Mouse (Mus musculus): ENCODE measurements around the gene Hrc. TPM values are rescaled to one million over a fixed set of nuclear protein-coding genes. Genes with fewer than 3 reads are reported as not detected.
A peak's percentile ranks its signal among the peaks of the same experiment; 100 is the strongest.

Gene Hrc
- polyA plus RNA-seq (2014; fragmentation: Nextera tagmentation; extraction: Ambion mirVana), result 0.87 and 1.1 TPM in 2 replicates

GRCm38 (mm10) chr7:45335056-45335455 is at the start of gene Hrc:
Hrc (plus strand) TSS chr7:45335290.
- Histone ChIP-seq H3K27ac (ENCODE audit: low read depth, low read length) (no peak within 1 kb of the TSS), H3K9ac (ENCODE audit: low read length) (no peak within 1 kb of the TSS), H3K27me3 (ENCODE audit: control insufficient read depth, insufficient read depth, low read length) (peaks cover 6% of the 10 kb centered on the region; the same call in 1 of the 2 replicates), H3K36me3 (ENCODE audit: control insufficient read depth, insufficient read depth, low read length) (no peaks in the 10 kb centered on the region; the same call in 1 of the 2 replicates), H3K9me3 (ENCODE audit: control insufficient read depth, low read length) (no peaks in the 10 kb centered on the region), H3K4me3 (ENCODE audit: low read depth, low read length) (no peak within 1 kb of the TSS), H3K4me2 (ENCODE audit: low read depth) (no peak within 1 kb of the TSS), H3K4me1 (ENCODE audit: control insufficient read depth, insufficient read depth, low read length) (peaks cover 18% of the 10 kb centered on the region)
- ATAC-seq (ENCODE audit: insufficient read depth, low FRiP score, low TSS enrichment) (no peak), DNase-seq (ENCODE audit: low spot score) (no peak)
- WGBS, result 37% methylated on average over 5 of the region's 5 CpGs

GRCm38 (mm10) chr7:45286486-45286885 is 48.6 kb upstream of the Hrc start:
- ATAC-seq (ENCODE audit: insufficient read depth, low FRiP score, low TSS enrichment), result no peak
- no peaks in the 10 kb centered on the region for H3K36me3 ChIP-seq (ENCODE audit: control insufficient read depth, insufficient read depth, low read length)

GRCm38 (mm10) chr7:45296626-45297025 is 38.5 kb upstream of the Hrc start:
- Histone ChIP-seq H3K27me3 (ENCODE audit: control insufficient read depth, insufficient read depth, low read length) (no peaks in the 10 kb centered on the region), H3K4me2 (ENCODE audit: low read depth) (no peak overlapping the region), H3K4me1 (ENCODE audit: control insufficient read depth, insufficient read depth, low read length) (no peaks in the 10 kb centered on the region), H3K9ac (ENCODE audit: low read length) (no peak overlapping the region; the same call in 1 of the 2 replicates), H3K4me3 (ENCODE audit: low read depth, low read length) (no peak overlapping the region), H3K9me3 (ENCODE audit: control insufficient read depth, low read length) (no peaks in the 10 kb centered on the region), H3K36me3 (ENCODE audit: control insufficient read depth, insufficient read depth, low read length) (no peaks in the 10 kb centered on the region), H3K27ac (ENCODE audit: low read depth, low read length) (no peak overlapping the region)
- WGBS, result 80% methylated on average over 1 of the region's 1 CpGs
- ATAC-seq (ENCODE audit: insufficient read depth, low FRiP score, low TSS enrichment) (no peak), DNase-seq (ENCODE audit: low spot score) (no peak)

More at GRCm38 (mm10) chr7:45286486-45286885, 48.6 kb upstream of the Hrc start:
- DNase-seq (ENCODE audit: low spot score), result no peak
- no peak overlapping the region for H3K4me3 ChIP-seq (ENCODE audit: low read depth, low read length)
- H3K9ac ChIP-seq (ENCODE audit: low read length), result no peak overlapping the region
- no peak overlapping the region for H3K4me2 ChIP-seq (ENCODE audit: low read depth)
- no peaks in the 10 kb centered on the region for H3K27me3 ChIP-seq (ENCODE audit: control insufficient read depth, insufficient read depth, low read length)
- no peaks in the 10 kb centered on the region for H3K9me3 ChIP-seq (ENCODE audit: control insufficient read depth, low read length)
- H3K27ac ChIP-seq (ENCODE audit: low read depth, low read length), result no peak overlapping the region
- H3K4me1 ChIP-seq (ENCODE audit: control insufficient read depth, insufficient read depth, low read length), result no peaks in the 10 kb centered on the region
- WGBS, result 86% methylated on average over 13 of the region's 13 CpGs

- Histone ChIP-seq H3K9me3 (ENCODE audit: control insufficient read depth, low read length) (no peaks in the 10 kb centered on the region), H3K4me2 (ENCODE audit: low read depth) (no peak overlapping the region), H3K4me3 (ENCODE audit: low read depth, low read length) (no peak overlapping the region), H3K4me1 (ENCODE audit: control insufficient read depth, insufficient read depth, low read length) (no peaks in the 10 kb centered on the region), H3K27ac (ENCODE audit: low read depth, low read length) (no peak overlapping the region), H3K27me3 (ENCODE audit: control insufficient read depth, insufficient read depth, low read length) (no peaks in the 10 kb centered on the region), H3K9ac (ENCODE audit: low read length) (no peak overlapping the region), H3K36me3 (ENCODE audit: control insufficient read depth, insufficient read depth, low read length) (no peaks in the 10 kb centered on the region)
- WGBS, result 71% methylated on average over 3 of the region's 3 CpGs
- no peak for DNase-seq (ENCODE audit: low spot score)
- no peak for ATAC-seq (ENCODE audit: insufficient read depth, low FRiP score, low TSS enrichment)
Observed at GRCm38 (mm10) chr7:45297563-45297962, 37.5 kb upstream of the Hrc start.

- H3K4me1 ChIP-seq (ENCODE audit: control insufficient read depth, insufficient read depth, low read length), result no peaks in the 10 kb centered on the region
- H3K27ac ChIP-seq (ENCODE audit: low read depth, low read length), result no peak overlapping the region
- H3K4me2 ChIP-seq (ENCODE audit: low read depth), result no peak overlapping the region
- no peaks in the 10 kb centered on the region for H3K9me3 ChIP-seq (ENCODE audit: control insufficient read depth, low read length)
- DNase-seq (ENCODE audit: low spot score) (peak; percentile 78), ATAC-seq (ENCODE audit: insufficient read depth, low FRiP score, low TSS enrichment) (peak; percentile 65; the same call in 1 of the 2 replicates)
- H3K27me3 ChIP-seq (ENCODE audit: control insufficient read depth, insufficient read depth, low read length), result no peaks in the 10 kb centered on the region
- H3K9ac ChIP-seq (ENCODE audit: low read length), result no peak overlapping the region
- WGBS, result 14% methylated on average over 5 of the region's 5 CpGs
- no peak overlapping the region for H3K4me3 ChIP-seq (ENCODE audit: low read depth, low read length)
- H3K36me3 ChIP-seq (ENCODE audit: control insufficient read depth, insufficient read depth, low read length), result no peaks in the 10 kb centered on the region
Observed at GRCm38 (mm10) chr7:45299752-45300151, 35.3 kb upstream of the Hrc start.

GRCm38 (mm10) chr7:45300270-45300669 is 34.8 kb upstream of the Hrc start:
- Histone ChIP-seq H3K4me3 (ENCODE audit: low read depth, low read length) (no peak overlapping the region), H3K27ac (ENCODE audit: low read depth, low read length) (no peak overlapping the region), H3K9ac (ENCODE audit: low read length) (no peak overlapping the region), H3K27me3 (ENCODE audit: control insufficient read depth, insufficient read depth, low read length) (no peaks in the 10 kb centered on the region), H3K4me1 (ENCODE audit: control insufficient read depth, insufficient read depth, low read length) (no peaks in the 10 kb centered on the region), H3K4me2 (ENCODE audit: low read depth) (no peak overlapping the region), H3K9me3 (ENCODE audit: control insufficient read depth, low read length) (no peaks in the 10 kb centered on the region), H3K36me3 (ENCODE audit: control insufficient read depth, insufficient read depth, low read length) (no peaks in the 10 kb centered on the region)
- ATAC-seq (ENCODE audit: insufficient read depth, low FRiP score, low TSS enrichment) (no peak), DNase-seq (ENCODE audit: low spot score) (peak; percentile 55)
- 21% methylated on average over 6 of the region's 6 CpGs for WGBS

- Histone ChIP-seq H3K9ac (ENCODE audit: low read length) (no peak overlapping the region), H3K4me2 (ENCODE audit: low read depth) (no peak overlapping the region), H3K27me3 (ENCODE audit: control insufficient read depth, insufficient read depth, low read length) (no peaks in the 10 kb centered on the region), H3K9me3 (ENCODE audit: control insufficient read depth, low read length) (no peaks in the 10 kb centered on the region), H3K4me3 (ENCODE audit: low read depth, low read length) (no peak overlapping the region), H3K27ac (ENCODE audit: low read depth, low read length) (no peak overlapping the region), H3K36me3 (ENCODE audit: control insufficient read depth, insufficient read depth, low read length) (no peaks in the 10 kb centered on the region), H3K4me1 (ENCODE audit: control insufficient read depth, insufficient read depth, low read length) (no peaks in the 10 kb centered on the region)
- 86% methylated on average over 8 of the region's 8 CpGs for WGBS
- ATAC-seq (ENCODE audit: insufficient read depth, low FRiP score, low TSS enrichment) (no peak), DNase-seq (ENCODE audit: low spot score) (no peak)
Observed at GRCm38 (mm10) chr7:45302626-45303025, 32.5 kb upstream of the Hrc start.

GRCm38 (mm10) chr7:45304869-45305268 is 30.2 kb upstream of the Hrc start:
- no peak for ATAC-seq (ENCODE audit: insufficient read depth, low FRiP score, low TSS enrichment)

GRCm38 (mm10) chr7:45305275-45305674 is 29.8 kb upstream of the Hrc start:
- ATAC-seq (ENCODE audit: insufficient read depth, low FRiP score, low TSS enrichment) (0 out of 2 replicates have a peak, but pooled peaks have one; percentile 60), DNase-seq (ENCODE audit: low spot score) (peak; percentile 76)
- Histone ChIP-seq H3K4me2 (ENCODE audit: low read depth) (peak overlapping the region; percentile 44), H3K4me1 (ENCODE audit: control insufficient read depth, insufficient read depth, low read length) (no peaks in the 10 kb centered on the region), H3K27me3 (ENCODE audit: control insufficient read depth, insufficient read depth, low read length) (no peaks in the 10 kb centered on the region), H3K9ac (ENCODE audit: low read length) (peak overlapping the region; percentile 41), H3K36me3 (ENCODE audit: control insufficient read depth, insufficient read depth, low read length) (no peaks in the 10 kb centered on the region), H3K4me3 (ENCODE audit: low read depth, low read length) (peak overlapping the region; percentile 22), H3K27ac (ENCODE audit: low read depth, low read length) (no peak overlapping the region), H3K9me3 (ENCODE audit: control insufficient read depth, low read length) (no peaks in the 10 kb centered on the region)
- WGBS, result 3% methylated on average over 17 of the region's 17 CpGs

More at GRCm38 (mm10) chr7:45304869-45305268, 30.2 kb upstream of the Hrc start:
- Histone ChIP-seq H3K4me1 (ENCODE audit: control insufficient read depth, insufficient read depth, low read length) (no peaks in the 10 kb centered on the region), H3K27me3 (ENCODE audit: control insufficient read depth, insufficient read depth, low read length) (no peaks in the 10 kb centered on the region), H3K4me3 (ENCODE audit: low read depth, low read length) (peak overlapping the region; percentile 22), H3K9ac (ENCODE audit: low read length) (peak overlapping the region; percentile 41), H3K9me3 (ENCODE audit: control insufficient read depth, low read length) (no peaks in the 10 kb centered on the region), H3K36me3 (ENCODE audit: control insufficient read depth, insufficient read depth, low read length) (no peaks in the 10 kb centered on the region), H3K4me2 (ENCODE audit: low read depth) (peak overlapping the region; percentile 44), H3K27ac (ENCODE audit: low read depth, low read length) (no peak overlapping the region)
- 11% methylated on average over 11 of the region's 13 CpGs for WGBS
- no peak for DNase-seq (ENCODE audit: low spot score)

Measured in neural tube, embryonic 11.5 days (tissue).